Mouse (Mus musculus): Measurements from ENCODE around the gene Trim2. TPM values are rescaled to one million over a fixed set of nuclear protein-coding genes. Genes with fewer than 3 reads are reported as not detected.
A peak's percentile ranks its signal among the peaks of the same experiment; 100 is the strongest.

The Trim2 gene
- polyA plus RNA-seq, 1 experiment from 2014 or later: 9.3 TPM

GRCm38 (mm10) chr3:84135387-84135786 lies 171.3 kb downstream of the Trim2 start:
- H3K27ac ChIP-seq (replicated peaks in 1 of 2; ENCODE audit: control insufficient read depth in 1 of 2, insufficient read depth in 1 of 2, low read depth in 2 of 2, low read length in 2 of 2): no peak overlapping the region
- no peak; the same call in 1 of the 2 replicates for ATAC-seq (ENCODE audit: insufficient number of reproducible peaks, insufficient read depth, low FRiP score, low read depth)
- H3K4me1 ChIP-seq (ENCODE audit: control insufficient read depth in 2 of 2, insufficient read depth in 2 of 2, low read length in 2 of 2): no peaks in the 10 kb centered on the region; a peak in 1 of 4 replicates
- H3K4me3 ChIP-seq (ENCODE audit: control insufficient read depth in 1 of 2, insufficient read depth in 1 of 2, low read depth in 1 of 2, low read length in 2 of 2): no peak overlapping the region
- no peaks in the 10 kb centered on the region for H3K36me3 ChIP-seq (ENCODE audit: control insufficient read depth, insufficient read depth, low read length)
- H3K9ac ChIP-seq (ENCODE audit: low read length): no peak overlapping the region
- peak overlapping the region; percentile 22 for H3K4me2 ChIP-seq (ENCODE audit: low read length)
- no peaks in the 10 kb centered on the region for H3K27me3 ChIP-seq (ENCODE audit: control insufficient read depth, insufficient read depth, low read length)
- WGBS: 28% methylated on average over 9 of the region's 9 CpGs
- no peaks in the 10 kb centered on the region for H3K9me3 ChIP-seq (ENCODE audit: control insufficient read depth, low read length)

DNA sequence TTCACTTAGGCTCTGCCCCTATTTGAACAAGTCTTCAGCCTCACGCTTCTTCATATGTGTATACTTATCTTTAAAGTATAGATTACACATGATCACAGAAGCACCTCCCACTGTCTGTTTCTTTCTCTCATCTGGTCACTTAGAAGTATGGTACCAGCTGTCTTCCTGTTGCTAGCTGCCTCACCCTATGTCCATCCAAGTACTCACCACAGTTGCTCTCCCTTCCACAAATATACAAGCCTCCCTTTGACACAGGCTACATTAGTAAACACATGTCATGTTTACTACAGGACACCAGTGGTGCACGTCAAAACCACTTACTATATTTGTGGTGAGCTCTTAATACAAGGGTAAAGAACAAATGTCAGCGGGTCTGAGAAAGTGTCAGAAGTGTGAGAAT lies 175.3 kb downstream of the Trim2 start:
- Histone ChIP-seq H3K27me3 (ENCODE audit: control insufficient read depth, insufficient read depth, low read length) (no peaks in the 10 kb centered on the region), H3K4me1 (ENCODE audit: control insufficient read depth in 2 of 2, insufficient read depth in 2 of 2, low read length in 2 of 2) (no peaks in the 10 kb centered on the region; a peak in 2 of 4 replicates), H3K27ac (replicated peaks in 1 of 2; ENCODE audit: control insufficient read depth in 1 of 2, insufficient read depth in 1 of 2, low read depth in 2 of 2, low read length in 2 of 2) (no peak overlapping the region), H3K36me3 (ENCODE audit: control insufficient read depth, insufficient read depth, low read length) (no peaks in the 10 kb centered on the region), H3K4me2 (ENCODE audit: low read length) (no peak overlapping the region), H3K4me3 (ENCODE audit: control insufficient read depth in 1 of 2, insufficient read depth in 1 of 2, low read depth in 1 of 2, low read length in 2 of 2) (no peak overlapping the region), H3K9ac (ENCODE audit: low read length) (no peak overlapping the region), H3K9me3 (ENCODE audit: control insufficient read depth, low read length) (no peaks in the 10 kb centered on the region)
- ATAC-seq (ENCODE audit: insufficient number of reproducible peaks, insufficient read depth, low FRiP score, low read depth): no peak
- WGBS: 77% methylated on average over 3 of the region's 3 CpGs

- 71% methylated on average over 5 of the region's 5 CpGs for WGBS
- H3K4me3 ChIP-seq (ENCODE audit: control insufficient read depth in 1 of 2, insufficient read depth in 1 of 2, low read depth in 1 of 2, low read length in 2 of 2): no peak overlapping the region
- H3K9ac ChIP-seq (ENCODE audit: low read length): no peak overlapping the region
- no peaks in the 10 kb centered on the region for H3K36me3 ChIP-seq (ENCODE audit: control insufficient read depth, insufficient read depth, low read length)
- H3K27me3 ChIP-seq (ENCODE audit: control insufficient read depth, insufficient read depth, low read length): no peaks in the 10 kb centered on the region
- no peaks in the 10 kb centered on the region for H3K9me3 ChIP-seq (ENCODE audit: control insufficient read depth, low read length)
- no peaks in the 10 kb centered on the region; a peak in 2 of 4 replicates for H3K4me1 ChIP-seq (ENCODE audit: control insufficient read depth in 2 of 2, insufficient read depth in 2 of 2, low read length in 2 of 2)
- no peak overlapping the region for H3K27ac ChIP-seq (replicated peaks in 1 of 2; ENCODE audit: control insufficient read depth in 1 of 2, insufficient read depth in 1 of 2, low read depth in 2 of 2, low read length in 2 of 2)
- ATAC-seq (ENCODE audit: insufficient number of reproducible peaks, insufficient read depth, low FRiP score, low read depth): no peak
- H3K4me2 ChIP-seq (ENCODE audit: low read length): no peak overlapping the region
These were observed 175.9 kb downstream of the Trim2 start for GRCm38 (mm10) chr3:84130776-84131175.

DNA sequence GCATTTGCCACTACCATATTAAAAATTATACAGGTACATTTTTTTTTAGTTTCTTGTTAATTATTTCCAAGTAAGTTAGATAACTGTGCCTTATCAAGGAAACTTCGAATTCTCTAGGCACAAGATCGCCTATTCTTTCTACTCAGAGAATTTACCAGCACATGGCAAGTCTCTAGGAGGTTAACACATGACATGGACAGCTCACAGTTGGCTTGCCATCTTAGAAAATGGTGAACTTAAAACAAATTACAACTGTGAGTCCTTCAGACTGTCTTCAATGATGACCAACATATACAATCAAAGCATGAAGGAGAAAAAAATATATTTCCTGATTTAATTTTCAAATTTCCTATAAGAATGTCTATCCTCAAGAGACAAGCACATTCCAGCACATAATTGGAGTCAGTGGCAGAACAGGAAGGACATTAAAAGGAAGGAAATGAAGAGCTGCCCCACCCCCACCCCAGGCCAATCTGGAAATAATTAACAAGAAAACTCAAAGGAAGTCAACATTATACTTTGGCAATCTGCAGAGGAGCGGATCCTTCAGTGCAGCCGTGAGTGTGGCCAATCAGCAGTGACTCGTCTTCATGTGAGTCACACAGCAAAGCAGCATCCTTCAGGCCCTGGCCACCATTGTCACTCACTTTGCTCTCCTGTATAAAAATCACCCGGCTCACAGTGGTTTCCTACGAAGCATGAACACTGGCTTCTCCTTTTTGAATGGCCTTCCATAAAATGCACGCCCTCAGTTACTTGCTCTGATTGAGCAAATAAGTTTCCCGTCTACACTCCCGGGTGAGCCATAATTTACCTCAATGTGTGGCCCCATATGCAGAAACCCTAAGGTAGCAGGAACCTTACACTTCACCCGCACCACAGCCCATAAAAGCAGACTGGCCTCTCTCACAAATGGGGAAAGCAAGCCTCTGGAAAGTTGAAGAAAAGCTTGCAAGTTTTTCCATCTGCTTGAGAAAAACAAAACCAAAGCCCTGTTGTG lies 177.5 kb downstream of the Trim2 start:
- H3K36me3 ChIP-seq (ENCODE audit: control insufficient read depth, insufficient read depth, low read length): no peaks in the 10 kb centered on the region
- H3K4me3 ChIP-seq (ENCODE audit: control insufficient read depth in 1 of 2, insufficient read depth in 1 of 2, low read depth in 1 of 2, low read length in 2 of 2): no peak overlapping the region
- no peak overlapping the region for H3K4me2 ChIP-seq (ENCODE audit: low read length)
- no peak for ATAC-seq (ENCODE audit: insufficient number of reproducible peaks, insufficient read depth, low FRiP score, low read depth)
- no peaks in the 10 kb centered on the region for H3K9me3 ChIP-seq (ENCODE audit: control insufficient read depth, low read length)
- no peak overlapping the region for H3K9ac ChIP-seq (ENCODE audit: low read length)
- no peak overlapping the region for H3K27ac ChIP-seq (replicated peaks in 1 of 2; ENCODE audit: control insufficient read depth in 1 of 2, insufficient read depth in 1 of 2, low read depth in 2 of 2, low read length in 2 of 2)
- WGBS: 70% methylated on average over 11 of the region's 11 CpGs
- no peaks in the 10 kb centered on the region; a peak in 1 of 4 replicates for H3K4me1 ChIP-seq (ENCODE audit: control insufficient read depth in 2 of 2, insufficient read depth in 2 of 2, low read length in 2 of 2)
- no peaks in the 10 kb centered on the region for H3K27me3 ChIP-seq (ENCODE audit: control insufficient read depth, insufficient read depth, low read length)

DNA sequence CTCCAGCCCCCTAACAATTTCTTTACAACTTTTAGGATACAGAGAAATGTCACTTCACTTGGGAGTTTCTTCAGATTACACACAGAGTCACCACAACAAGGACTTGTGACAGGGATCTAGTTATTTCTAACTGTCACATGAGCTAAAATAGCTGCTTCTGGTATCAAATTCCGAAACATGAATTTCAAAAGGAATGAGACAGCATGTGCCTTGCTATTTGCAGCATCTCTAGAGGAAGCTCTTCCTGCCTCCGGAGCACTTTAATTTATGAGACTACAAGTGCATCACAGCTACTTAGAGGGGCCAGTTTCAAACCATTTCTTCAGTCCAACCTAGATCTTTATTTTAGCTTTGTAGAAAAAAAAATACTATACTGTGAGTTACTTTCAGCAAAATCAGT lies 179.2 kb downstream of the Trim2 start:
- 80% methylated on average over 2 of the region's 2 CpGs for WGBS
- no peak for ATAC-seq (ENCODE audit: insufficient number of reproducible peaks, insufficient read depth, low FRiP score, low read depth)
- H3K4me3 ChIP-seq (ENCODE audit: control insufficient read depth in 1 of 2, insufficient read depth in 1 of 2, low read depth in 1 of 2, low read length in 2 of 2): no peak overlapping the region
- H3K9me3 ChIP-seq (ENCODE audit: control insufficient read depth, low read length): no peaks in the 10 kb centered on the region
- H3K27me3 ChIP-seq (ENCODE audit: control insufficient read depth, insufficient read depth, low read length): no peaks in the 10 kb centered on the region
- no peak overlapping the region for H3K9ac ChIP-seq (ENCODE audit: low read length)
- no peak overlapping the region for H3K4me2 ChIP-seq (ENCODE audit: low read length)
- H3K27ac ChIP-seq (replicated peaks in 1 of 2; ENCODE audit: control insufficient read depth in 1 of 2, insufficient read depth in 1 of 2, low read depth in 2 of 2, low read length in 2 of 2): no peak overlapping the region
- H3K36me3 ChIP-seq (ENCODE audit: control insufficient read depth, insufficient read depth, low read length): no peaks in the 10 kb centered on the region
- no peaks in the 10 kb centered on the region; a peak in 1 of 4 replicates for H3K4me1 ChIP-seq (ENCODE audit: control insufficient read depth in 2 of 2, insufficient read depth in 2 of 2, low read length in 2 of 2)

GRCm38 (mm10) chr3:84126721-84127120 lies 180.0 kb downstream of the Trim2 start:
- H3K9ac ChIP-seq (ENCODE audit: low read length): no peak overlapping the region
- no peak overlapping the region for H3K4me2 ChIP-seq (ENCODE audit: low read length)
- no peaks in the 10 kb centered on the region; a peak in 1 of 4 replicates for H3K4me1 ChIP-seq (ENCODE audit: control insufficient read depth in 2 of 2, insufficient read depth in 2 of 2, low read length in 2 of 2)
- 81% methylated on average over 3 of the region's 3 CpGs for WGBS
- no peaks in the 10 kb centered on the region for H3K27me3 ChIP-seq (ENCODE audit: control insufficient read depth, insufficient read depth, low read length)
- no peak overlapping the region for H3K4me3 ChIP-seq (ENCODE audit: control insufficient read depth in 1 of 2, insufficient read depth in 1 of 2, low read depth in 1 of 2, low read length in 2 of 2)
- no peak overlapping the region for H3K27ac ChIP-seq (replicated peaks in 1 of 2; ENCODE audit: control insufficient read depth in 1 of 2, insufficient read depth in 1 of 2, low read depth in 2 of 2, low read length in 2 of 2)
- no peaks in the 10 kb centered on the region for H3K36me3 ChIP-seq (ENCODE audit: control insufficient read depth, insufficient read depth, low read length)
- H3K9me3 ChIP-seq (ENCODE audit: control insufficient read depth, low read length): no peaks in the 10 kb centered on the region
- ATAC-seq (ENCODE audit: insufficient number of reproducible peaks, insufficient read depth, low FRiP score, low read depth): no peak

- no peaks in the 10 kb centered on the region; a peak in 1 of 4 replicates for H3K4me1 ChIP-seq (ENCODE audit: control insufficient read depth in 2 of 2, insufficient read depth in 2 of 2, low read length in 2 of 2)
- no peaks in the 10 kb centered on the region for H3K36me3 ChIP-seq (ENCODE audit: control insufficient read depth, insufficient read depth, low read length)
- no peaks in the 10 kb centered on the region for H3K9me3 ChIP-seq (ENCODE audit: control insufficient read depth, low read length)
- H3K4me3 ChIP-seq (ENCODE audit: control insufficient read depth in 1 of 2, insufficient read depth in 1 of 2, low read depth in 1 of 2, low read length in 2 of 2): no peak overlapping the region
- H3K27me3 ChIP-seq (ENCODE audit: control insufficient read depth, insufficient read depth, low read length): no peaks in the 10 kb centered on the region
- H3K27ac ChIP-seq (replicated peaks in 1 of 2; ENCODE audit: control insufficient read depth in 1 of 2, insufficient read depth in 1 of 2, low read depth in 2 of 2, low read length in 2 of 2): no peak overlapping the region
- no peak overlapping the region for H3K4me2 ChIP-seq (ENCODE audit: low read length)
- no peak for ATAC-seq (ENCODE audit: insufficient number of reproducible peaks, insufficient read depth, low FRiP score, low read depth)
- WGBS: 71% methylated on average over 6 of the region's 6 CpGs
- no peak overlapping the region for H3K9ac ChIP-seq (ENCODE audit: low read length)
These were observed 180.9 kb downstream of the Trim2 start for GRCm38 (mm10) chr3:84125704-84126289.
